Mouse (Mus musculus): ENCODE results near the gene Tmem185b. TPM values are rescaled to one million over a fixed set of nuclear protein-coding genes. Genes with fewer than 3 reads are reported as not detected.

The Tmem185b gene
- polyA plus RNA-seq, 1 experiment: 9.9 TPM

- Histone ChIP-seq H3K4me3 (replicated peaks; ENCODE audit: control insufficient read depth, low read depth, low read length) (no peak overlapping the region), H3K4me1 (ENCODE audit: control insufficient read depth, insufficient read depth, low read length) (peaks cover 3% of the 10 kb centered on the region), H3K27ac (ENCODE audit: control insufficient read depth, insufficient read depth, low read depth, low read length, poor library complexity) (no peak overlapping the region)
- WGBS: 56% methylated on average over 10 of the region's 10 CpGs
- TF ChIP-seq POLR2A (IDR thresholded peaks at IDR 0.05; ENCODE audit: borderline replicate concordance, control insufficient read depth, low read depth, low read length): no peak
- TF ChIP-seq CTCF (IDR thresholded peaks at IDR 0.05; ENCODE audit: control insufficient read depth, insufficient read depth, low read length): no peak
Measured at GRCm38 (mm10) chr1:119487917-119488590, 37.9 kb upstream of the Tmem185b start.

GRCm38 (mm10) chr1:119490765-119491164, 35.2 kb upstream of the Tmem185b start:
- TF ChIP-seq CTCF (IDR thresholded peaks at IDR 0.05; ENCODE audit: control insufficient read depth, insufficient read depth, low read length): no peak
- no peak for TF ChIP-seq POLR2A (IDR thresholded peaks at IDR 0.05; ENCODE audit: borderline replicate concordance, control insufficient read depth, low read depth, low read length)
- Histone ChIP-seq H3K4me3 (replicated peaks; ENCODE audit: control insufficient read depth, low read depth, low read length) (no peak overlapping the region), H3K27ac (ENCODE audit: control insufficient read depth, insufficient read depth, low read depth, low read length, poor library complexity) (no peak overlapping the region), H3K4me1 (ENCODE audit: control insufficient read depth, insufficient read depth, low read length) (peaks cover 5% of the 10 kb centered on the region)
- WGBS: 86% methylated on average over 7 of the region's 7 CpGs

GRCm38 (mm10) chr1:119492097-119492496, 33.9 kb upstream of the Tmem185b start:
- 2% methylated on average over 11 of the region's 11 CpGs for WGBS
- TF ChIP-seq POLR2A (IDR thresholded peaks at IDR 0.05; ENCODE audit: borderline replicate concordance, control insufficient read depth, low read depth, low read length) (no peak), CTCF (IDR thresholded peaks at IDR 0.05; ENCODE audit: control insufficient read depth, insufficient read depth, low read length) (no peak)
- Histone ChIP-seq H3K4me1 (ENCODE audit: control insufficient read depth, insufficient read depth, low read length) (peaks cover 7% of the 10 kb centered on the region), H3K27ac (ENCODE audit: control insufficient read depth, insufficient read depth, low read depth, low read length, poor library complexity) (no peak overlapping the region), H3K4me3 (replicated peaks; ENCODE audit: control insufficient read depth, low read depth, low read length) (no peak overlapping the region)

DNA sequence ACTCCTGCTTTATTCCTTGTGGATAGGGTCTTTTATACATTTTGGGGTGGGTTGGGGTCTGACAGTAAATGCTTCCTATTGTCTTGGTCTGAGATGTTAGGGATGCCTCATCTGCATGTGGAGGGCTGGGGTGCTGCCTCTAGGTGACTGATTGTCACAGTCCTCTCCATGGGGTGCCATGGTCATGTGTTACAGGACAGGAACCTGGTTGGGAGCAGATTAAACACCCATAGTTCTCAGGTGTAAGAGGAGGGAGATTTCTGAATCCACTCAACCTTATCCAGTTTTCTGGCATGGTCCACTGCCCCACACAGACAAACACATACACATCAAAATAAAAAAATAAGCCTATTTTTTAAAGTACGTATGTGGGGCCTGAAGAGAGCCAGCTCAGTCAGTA, 33.5 kb upstream of the Tmem185b start:
- no peak overlapping the region for H3K4me3 ChIP-seq (replicated peaks; ENCODE audit: control insufficient read depth, low read depth, low read length)
- no peak overlapping the region for H3K27ac ChIP-seq (ENCODE audit: control insufficient read depth, insufficient read depth, low read depth, low read length, poor library complexity)
- TF ChIP-seq CTCF (IDR thresholded peaks at IDR 0.05; ENCODE audit: control insufficient read depth, insufficient read depth, low read length): no peak
- TF ChIP-seq POLR2A (IDR thresholded peaks at IDR 0.05; ENCODE audit: borderline replicate concordance, control insufficient read depth, low read depth, low read length): no peak
- WGBS: 52% methylated on average over 1 of the region's 1 CpGs
- peaks cover 8% of the 10 kb centered on the region for H3K4me1 ChIP-seq (ENCODE audit: control insufficient read depth, insufficient read depth, low read length)

DNA sequence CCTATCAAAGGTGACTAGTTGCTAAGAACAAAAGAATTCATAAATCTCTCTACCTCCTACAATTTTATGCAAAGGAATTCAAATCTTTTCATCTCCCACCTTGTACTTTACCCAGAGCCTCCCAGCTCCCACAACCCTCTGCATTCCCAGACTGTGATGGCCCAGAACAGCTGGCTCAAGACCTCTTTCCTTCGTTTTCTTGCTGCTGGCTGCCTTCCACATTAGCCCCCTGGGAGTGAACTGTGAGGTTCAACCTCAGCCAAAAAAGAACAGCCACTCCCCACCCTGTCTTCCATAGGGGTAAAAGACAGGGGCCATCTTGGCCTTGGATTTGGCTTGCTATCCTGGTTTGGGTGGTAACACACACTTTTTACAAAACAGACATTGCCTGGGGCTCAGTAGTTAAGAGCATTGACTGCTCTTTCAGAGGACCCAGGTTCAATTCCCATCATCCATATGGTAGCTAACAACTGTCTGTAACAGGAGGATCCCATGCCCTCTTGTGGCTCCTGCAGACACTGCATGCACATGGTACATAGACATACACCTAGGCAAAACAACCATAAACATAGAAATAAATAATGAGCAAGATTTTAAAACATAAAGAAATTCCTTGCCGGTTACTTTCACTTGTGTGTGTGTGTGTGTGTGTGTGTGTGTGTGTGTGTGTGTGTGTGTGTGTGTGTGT, 31.8 kb upstream of the Tmem185b start:
- 77% methylated on average over 2 of the region's 2 CpGs for WGBS
- Histone ChIP-seq H3K4me1 (ENCODE audit: control insufficient read depth, insufficient read depth, low read length) (peaks cover 12% of the 10 kb centered on the region), H3K27ac (ENCODE audit: control insufficient read depth, insufficient read depth, low read depth, low read length, poor library complexity) (no peak overlapping the region), H3K4me3 (replicated peaks; ENCODE audit: control insufficient read depth, low read depth, low read length) (no peak overlapping the region)
- no peak for TF ChIP-seq CTCF (IDR thresholded peaks at IDR 0.05; ENCODE audit: control insufficient read depth, insufficient read depth, low read length)

DNA sequence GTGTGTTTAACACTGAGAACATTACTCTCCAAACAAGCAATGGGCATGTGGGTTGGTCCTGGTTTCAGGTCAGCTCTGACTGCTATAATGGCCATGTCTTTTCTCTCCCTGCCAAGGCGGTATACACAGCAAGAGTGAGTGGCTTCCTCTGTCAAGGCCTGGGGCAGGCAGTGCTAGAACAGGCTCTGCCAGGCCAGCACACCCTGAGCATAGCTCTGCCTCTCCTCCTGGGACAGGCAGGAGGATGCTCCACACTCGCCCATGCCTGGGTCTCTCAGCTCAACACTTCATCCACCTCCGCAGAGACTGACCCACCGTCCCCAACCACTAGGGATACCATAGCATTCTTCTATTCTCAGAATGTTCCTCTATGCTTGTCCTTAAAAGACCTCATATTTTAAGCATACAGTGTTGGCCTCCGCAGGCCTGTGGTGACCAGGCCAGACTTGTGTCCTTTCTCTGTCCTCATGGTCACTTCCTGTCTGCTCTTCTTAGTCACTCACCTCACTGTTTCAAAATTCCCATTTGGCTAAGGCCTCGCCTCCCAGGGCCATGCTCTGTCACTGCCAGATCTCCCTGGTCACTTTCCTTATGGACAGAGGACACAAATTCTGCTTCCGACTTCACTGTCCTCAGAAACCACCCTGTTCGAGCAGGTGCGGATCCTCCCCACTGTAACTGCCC, 31.1 kb upstream of the Tmem185b start:
- no peak overlapping the region for H3K27ac ChIP-seq (ENCODE audit: control insufficient read depth, insufficient read depth, low read depth, low read length, poor library complexity)
- H3K4me3 ChIP-seq (replicated peaks; ENCODE audit: control insufficient read depth, low read depth, low read length): no peak overlapping the region
- H3K4me1 ChIP-seq (ENCODE audit: control insufficient read depth, insufficient read depth, low read length): peaks cover 14% of the 10 kb centered on the region
- TF ChIP-seq CTCF (IDR thresholded peaks at IDR 0.05; ENCODE audit: control insufficient read depth, insufficient read depth, low read length) (no peak), POLR2A (IDR thresholded peaks at IDR 0.05; ENCODE audit: borderline replicate concordance, control insufficient read depth, low read depth, low read length) (no peak)
- 79% methylated on average over 9 of the region's 9 CpGs for whole genome bisulfite sequencing

DNA sequence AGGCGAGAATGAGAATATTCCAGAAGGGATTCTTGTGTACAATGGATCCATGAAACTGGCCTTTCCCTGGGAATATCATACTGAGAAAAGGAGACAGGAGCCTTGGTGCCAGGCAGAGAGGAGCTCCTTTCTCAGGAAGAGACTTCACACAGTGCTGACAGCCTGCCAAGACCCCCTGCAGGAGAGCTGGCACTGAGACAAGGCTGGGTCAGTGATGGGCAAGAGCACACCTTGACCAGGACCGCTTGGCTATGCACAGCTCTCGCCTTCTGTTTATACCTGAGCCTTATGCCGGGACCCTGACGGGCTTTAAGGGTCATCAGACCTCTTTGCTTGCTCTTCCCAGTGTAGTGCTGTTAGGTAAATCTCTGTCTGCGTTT, 30.6 kb upstream of the Tmem185b start:
- Histone ChIP-seq H3K4me3 (replicated peaks; ENCODE audit: control insufficient read depth, low read depth, low read length) (no peak overlapping the region), H3K4me1 (ENCODE audit: control insufficient read depth, insufficient read depth, low read length) (peaks cover 14% of the 10 kb centered on the region), H3K27ac (ENCODE audit: control insufficient read depth, insufficient read depth, low read depth, low read length, poor library complexity) (no peak overlapping the region)
- WGBS: 86% methylated on average over 6 of the region's 6 CpGs
- no peak for TF ChIP-seq CTCF (IDR thresholded peaks at IDR 0.05; ENCODE audit: control insufficient read depth, insufficient read depth, low read length)

DNA sequence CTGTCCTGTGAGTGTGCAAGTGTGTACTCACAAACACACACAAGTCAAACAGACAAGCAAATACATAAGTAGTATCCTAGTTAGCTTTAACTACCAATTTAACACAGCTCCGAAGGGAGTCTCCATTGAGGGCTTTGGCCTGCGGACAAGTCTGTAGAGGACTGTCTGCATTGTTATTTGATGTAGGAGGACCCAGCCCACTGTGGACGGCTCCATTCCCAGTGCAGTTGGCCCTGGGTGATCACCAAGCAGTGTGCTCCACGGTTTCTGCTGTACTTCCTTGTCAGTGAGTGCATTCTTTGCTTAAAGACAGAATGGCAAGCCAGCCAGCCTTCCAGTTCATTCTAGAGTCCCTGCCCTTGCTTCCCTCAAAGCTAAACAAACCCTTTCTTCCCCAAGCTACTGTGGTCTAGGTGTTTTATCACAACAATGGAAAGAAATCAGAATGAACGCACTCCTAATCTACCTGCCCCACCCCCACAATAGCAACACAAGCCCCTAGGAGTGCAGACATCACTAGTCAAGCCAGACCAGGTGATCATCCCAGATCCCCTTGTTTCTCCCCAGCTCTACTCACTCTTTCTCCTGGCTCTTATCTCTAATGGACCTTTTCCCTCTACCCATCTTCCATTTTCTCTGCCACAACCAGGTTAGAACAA, 28.5 kb upstream of the Tmem185b start:
- no peak for TF ChIP-seq CTCF (IDR thresholded peaks at IDR 0.05; ENCODE audit: control insufficient read depth, insufficient read depth, low read length)
- TF ChIP-seq POLR2A (IDR thresholded peaks at IDR 0.05; ENCODE audit: borderline replicate concordance, control insufficient read depth, low read depth, low read length): no peak
- WGBS: 80% methylated on average over 5 of the region's 5 CpGs
- peaks cover 11% of the 10 kb centered on the region for H3K4me1 ChIP-seq (ENCODE audit: control insufficient read depth, insufficient read depth, low read length)
- no peak overlapping the region for H3K4me3 ChIP-seq (replicated peaks; ENCODE audit: control insufficient read depth, low read depth, low read length)
- no peak overlapping the region; the same call in 1 of the 2 replicates for H3K27ac ChIP-seq (ENCODE audit: control insufficient read depth, insufficient read depth, low read depth, low read length, poor library complexity)
